Mouse (Mus musculus) thymus, adult 2 months (tissue): ENCODE data around the gene Ccdc73. TPM values are rescaled to one million over a fixed set of nuclear protein-coding genes. Genes with fewer than 3 reads are reported as not detected.
"Not testable (repeated sequence)": the region's sequence is repeated elsewhere in the genome, so short reads cannot be mapped to it uniquely, and the experiment has no call there.

Experiments used
- DNase-seq: peaks from one replicate; pipeline ENCODE4 v3.0.0; 2021
- H3K27ac ChIP-seq: fragments of 200-500 bp; 2 replicates; pipeline ENCODE4 v1.5.1; 2012; ENCODE audit warnings: low read length, control low read depth; ENCODE audit not compliant: control insufficient read depth, insufficient read depth
- H3K27me3 ChIP-seq: fragments of 200-500 bp; 2 replicates; pipeline ENCODE4 v1.6.1; 2012; ENCODE audit warnings: mild to moderate bottlenecking, low read length, moderate library complexity, mixed read lengths; ENCODE audit not compliant: control insufficient read depth, insufficient read depth
- H3K36me3 ChIP-seq: fragments of 200-500 bp; 2 replicates; pipeline ENCODE4 v1.6.1; 2012; ENCODE audit warnings: mild to moderate bottlenecking, low read length, moderate library complexity; ENCODE audit not compliant: control insufficient read depth, insufficient read depth
- H3K4me1 ChIP-seq: fragments of 200-500 bp; replicated peaks from 2 replicates; pipeline ENCODE4 v1.6.1; 2012; ENCODE audit warnings: low read length; ENCODE audit not compliant: control insufficient read depth, insufficient read depth
- H3K4me3 ChIP-seq: fragments of 200-500 bp; 2 replicates; pipeline ENCODE4 v1.5.1; 2012; ENCODE audit warnings: mild to moderate bottlenecking, low read length, control low read depth, moderate library complexity; ENCODE audit not compliant: control insufficient read depth, insufficient read depth
- CTCF ChIP-seq: fragments of 200-500 bp; IDR thresholded peaks from 2 replicates; pipeline ENCODE4 v1.5.1; 2012; ENCODE audit warnings: mild to moderate bottlenecking, control low read depth, low read length, moderate library complexity, borderline replicate concordance; ENCODE audit not compliant: control insufficient read depth, poor library complexity, insufficient read depth; ENCODE audit errors: extremely low read depth
- POLR2A ChIP-seq: fragments of 200-500 bp; IDR thresholded peaks from 2 replicates; pipeline ENCODE4 v1.6.1; 2012; ENCODE audit warnings: mild to moderate bottlenecking, low read length, control low read depth, moderate library complexity; ENCODE audit not compliant: control insufficient read depth, poor library complexity, insufficient read depth; ENCODE audit errors: extremely low read depth
- WGBS: fragments of 180-500 bp; shearing (Covaris S2); methylation state at CpG from one replicate; pipeline ENCODE4 v1.1.7; 2018; 5-methylcytosine and 5-hydroxymethylcytosine counted together
- polyA plus RNA-seq: library from polyadenylated mRNA; depleted of rRNA; stranded (reverse); fragments of >200 nt; gene quantifications from 2 replicates; pipeline ENCODE4 v1.2.3, GENCODE M21; 2012

Gene Ccdc73
- polyA plus RNA-seq, 1 experiment: 0.77 TPM

DNA sequence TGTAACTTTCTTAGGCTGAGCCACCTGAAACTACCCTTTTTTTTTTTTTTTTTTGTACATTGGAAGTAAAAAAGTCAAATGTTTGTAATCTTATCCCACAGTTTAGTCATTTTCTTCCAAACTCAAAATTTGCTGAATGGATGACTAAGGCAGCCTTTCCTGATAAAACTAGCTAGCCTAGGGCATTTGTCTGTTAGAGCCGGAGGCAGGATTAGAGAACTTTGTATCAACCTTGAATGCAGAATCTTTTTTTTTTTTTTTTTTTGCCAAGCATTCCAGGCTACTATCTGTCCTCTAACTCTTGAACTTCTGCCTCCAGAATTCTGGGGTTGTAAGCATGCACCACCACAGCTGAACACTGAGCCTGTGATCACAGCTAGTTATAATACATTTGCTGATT, 12.8 kb upstream of the Ccdc73 start:
- Histone ChIP-seq H3K36me3 (no peaks in the 10 kb centered on the region), H3K27me3 (no peaks in the 10 kb centered on the region), H3K4me1 (no peaks in the 10 kb centered on the region), H3K27ac (no peak overlapping the region), H3K4me3 (no peak overlapping the region)
- TF ChIP-seq CTCF: no peak
- TF ChIP-seq POLR2A: no peak
- WGBS: 97% methylated on average over 1 of the region's 1 CpGs
- no peak for DNase-seq

DNA sequence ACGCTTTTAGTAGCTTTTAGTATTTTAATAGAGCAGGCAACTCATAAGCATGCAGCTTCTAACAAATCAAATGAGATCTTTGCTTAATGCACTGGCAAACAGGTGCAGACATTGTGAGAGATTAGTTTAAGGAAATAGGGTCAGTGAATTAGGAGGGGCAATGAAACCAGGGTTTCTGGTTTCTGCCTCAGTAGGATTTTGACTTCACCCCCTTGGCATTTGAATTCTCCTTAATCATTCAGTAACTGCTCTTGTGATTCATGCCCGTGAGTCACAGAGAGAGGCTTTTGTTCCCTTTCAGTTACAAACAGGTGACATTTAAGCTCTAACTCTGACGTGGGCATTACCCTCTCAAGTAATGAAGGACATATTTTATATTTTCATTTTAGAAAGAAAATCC, 11.9 kb upstream of the Ccdc73 start:
- Histone ChIP-seq H3K27me3 (no peaks in the 10 kb centered on the region), H3K4me3 (no peak overlapping the region), H3K27ac (no peak overlapping the region), H3K36me3 (no peaks in the 10 kb centered on the region), H3K4me1 (no peaks in the 10 kb centered on the region)
- 82% methylated on average over 3 of the region's 3 CpGs for WGBS
- TF ChIP-seq POLR2A (no peak), CTCF (no peak)
- no peak for DNase-seq

DNA sequence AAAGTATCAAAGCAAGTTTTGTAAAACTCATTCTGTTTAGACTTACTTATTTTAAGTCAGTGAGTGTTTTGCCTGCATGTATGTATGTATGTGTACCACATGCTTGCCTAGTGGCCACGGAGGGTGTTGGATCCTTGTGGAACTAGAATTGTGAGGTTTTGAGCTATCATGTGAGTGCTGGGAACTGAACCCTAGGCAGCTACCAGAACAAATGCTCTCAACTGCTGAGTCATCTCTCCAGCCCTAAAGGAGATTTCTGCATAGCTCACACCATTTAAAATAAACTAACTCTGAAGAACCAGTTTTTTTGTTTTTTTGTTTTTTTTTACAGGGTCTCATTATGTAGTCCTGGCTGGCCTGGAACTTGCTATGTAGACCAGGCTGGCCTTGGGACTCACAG, 11.4 kb upstream of the Ccdc73 start:
- no peak overlapping the region for H3K27ac ChIP-seq
- no peak for DNase-seq
- TF ChIP-seq POLR2A: no peak
- TF ChIP-seq CTCF: no peak
- H3K36me3 ChIP-seq: no peaks in the 10 kb centered on the region
- WGBS: 75% methylated on average over 1 of the region's 1 CpGs
- H3K4me1 ChIP-seq: no peaks in the 10 kb centered on the region
- no peaks in the 10 kb centered on the region for H3K27me3 ChIP-seq
- no peak overlapping the region for H3K4me3 ChIP-seq

GRCm38 (mm10) chr2:104858083-104858482, 9.5 kb upstream of the Ccdc73 start:
- not testable (repeated sequence) for DNase-seq, H3K27ac ChIP-seq, H3K4me1 ChIP-seq, H3K36me3 ChIP-seq, H3K4me3 ChIP-seq, H3K27me3 ChIP-seq
- WGBS: 91% methylated on average over 3 of the region's 3 CpGs

GRCm38 (mm10) chr2:104859060-104859459, 8.5 kb upstream of the Ccdc73 start:
- no peaks in the 10 kb centered on the region for H3K27me3 ChIP-seq
- WGBS: 89% methylated on average over 5 of the region's 5 CpGs
- TF ChIP-seq CTCF (no peak), POLR2A (no peak)
- no peaks in the 10 kb centered on the region for H3K4me1 ChIP-seq
- H3K4me3 ChIP-seq: no peak overlapping the region
- no peak overlapping the region for H3K27ac ChIP-seq
- H3K36me3 ChIP-seq: no peaks in the 10 kb centered on the region
- DNase-seq: no peak

DNA sequence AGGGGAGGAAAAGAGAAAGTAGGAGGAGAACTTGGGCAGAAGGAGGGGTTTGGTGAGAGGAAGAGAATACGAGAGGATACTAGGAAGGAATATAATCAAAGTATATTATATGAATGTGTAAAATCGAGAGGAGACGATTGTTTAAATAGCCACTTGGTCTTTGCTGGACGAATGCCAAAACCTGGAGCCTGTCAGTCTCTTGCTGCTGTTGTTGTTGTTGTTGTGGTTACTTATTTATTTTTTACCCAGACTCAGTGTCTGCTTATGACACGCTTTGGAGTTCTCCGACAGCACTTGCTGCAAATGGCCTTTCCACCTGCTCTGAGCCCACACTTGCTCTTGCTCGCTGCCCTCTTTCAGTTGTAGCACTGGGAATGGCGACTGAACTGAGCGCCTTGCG, 7.2 kb upstream of the Ccdc73 start:
- 95% methylated on average over 10 of the region's 10 CpGs for WGBS
- no peaks in the 10 kb centered on the region for H3K27me3 ChIP-seq
- no peaks in the 10 kb centered on the region for H3K4me1 ChIP-seq
- no peak for TF ChIP-seq CTCF
- TF ChIP-seq POLR2A: no peak
- no peak overlapping the region for H3K4me3 ChIP-seq
- DNase-seq: no peak
- H3K27ac ChIP-seq: no peak overlapping the region
- H3K36me3 ChIP-seq: no peaks in the 10 kb centered on the region

- no peak overlapping the region for H3K27ac ChIP-seq
- no peaks in the 10 kb centered on the region for H3K36me3 ChIP-seq
- no peak for DNase-seq
- H3K27me3 ChIP-seq: no peaks in the 10 kb centered on the region
- TF ChIP-seq CTCF (no peak), POLR2A (no peak)
- no peaks in the 10 kb centered on the region for H3K4me1 ChIP-seq
- H3K4me3 ChIP-seq: no peak overlapping the region
- WGBS: 89% methylated on average over 4 of the region's 4 CpGs
These were observed 3.3 kb upstream of the Ccdc73 start for GRCm38 (mm10) chr2:104864176-104864860.
